Mouse (Mus musculus) right cerebral cortex, postnatal 25 days (tissue): ENCODE results near the gene Smurf2.
"Not testable (repeated sequence)": the region's sequence is repeated elsewhere in the genome, so short reads cannot be mapped to it uniquely, and the experiment has no call there.

Experiments
- DNase-seq: peaks from one replicate; pipeline ENCODE4 v3.0.0; 2022

Smurf2 gene

DNA sequence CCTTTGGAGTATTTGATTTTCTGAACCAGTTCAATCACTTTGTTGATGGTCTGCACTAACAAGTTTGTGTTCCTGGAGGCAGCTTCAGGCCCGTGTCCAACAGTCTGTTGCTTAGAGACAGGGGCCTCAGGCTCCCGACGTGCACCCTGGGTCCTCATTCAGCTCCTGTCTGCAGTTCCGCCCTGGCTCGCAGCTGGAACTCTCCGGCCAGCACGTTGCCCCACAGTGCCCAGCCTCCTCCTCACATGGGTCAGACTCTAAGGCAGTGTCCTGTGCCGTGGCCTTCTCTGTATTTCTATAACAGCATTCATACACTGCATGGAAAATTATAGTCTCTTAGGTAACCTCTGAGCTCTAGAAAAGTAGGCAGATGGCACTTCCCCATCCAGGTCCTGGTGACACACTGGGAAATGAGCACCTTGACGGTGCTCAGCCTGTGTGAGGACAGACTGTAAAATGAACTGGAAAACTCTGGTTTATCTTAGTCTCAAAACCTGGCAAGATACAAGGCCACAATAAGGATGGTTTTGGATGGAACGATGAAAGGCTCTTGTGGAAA lies 118.4 kb downstream of the Smurf2 start:
- DNase-seq: no peak

DNA sequence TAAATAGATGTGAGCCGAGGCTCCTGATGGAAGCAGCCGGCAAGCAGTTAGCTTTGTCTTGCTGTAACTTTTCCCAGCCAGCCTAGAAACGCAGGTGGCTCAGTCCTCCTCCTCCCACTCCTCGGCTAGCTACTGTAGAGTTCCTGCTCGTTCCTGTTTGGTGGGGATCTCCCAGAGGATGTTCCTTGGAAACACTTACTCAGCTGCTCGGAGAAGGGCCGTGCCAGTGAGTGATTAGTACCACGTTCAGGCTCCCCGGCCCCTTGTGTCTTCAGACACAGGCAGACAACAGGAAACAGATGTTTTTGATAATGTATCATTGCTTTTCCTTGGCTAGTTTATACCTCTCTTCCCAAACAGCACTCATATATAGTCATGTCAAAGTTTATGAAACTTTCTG lies 124.8 kb downstream of the Smurf2 start:
- DNase-seq: no peak

DNA sequence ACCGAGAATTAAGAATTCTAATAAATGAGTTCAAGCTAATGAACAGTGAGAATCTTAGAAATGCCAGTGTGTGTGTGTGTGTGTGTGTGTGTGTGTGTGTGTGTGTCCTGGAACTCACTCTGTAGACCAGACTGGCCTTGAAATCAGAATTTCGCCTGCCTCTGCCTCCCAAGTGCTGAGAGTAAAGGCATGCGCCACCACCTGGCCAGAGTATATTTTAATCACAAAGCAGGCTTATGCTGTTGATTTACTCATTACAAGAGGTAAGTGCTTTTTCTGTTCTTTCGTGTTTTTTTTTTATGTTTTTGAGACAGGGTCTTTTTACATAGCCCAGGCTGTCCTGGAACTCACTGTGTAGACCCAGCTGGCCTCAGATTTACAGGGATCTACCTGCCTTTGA lies 126.7 kb downstream of the Smurf2 start:
- DNase-seq: no peak

DNA sequence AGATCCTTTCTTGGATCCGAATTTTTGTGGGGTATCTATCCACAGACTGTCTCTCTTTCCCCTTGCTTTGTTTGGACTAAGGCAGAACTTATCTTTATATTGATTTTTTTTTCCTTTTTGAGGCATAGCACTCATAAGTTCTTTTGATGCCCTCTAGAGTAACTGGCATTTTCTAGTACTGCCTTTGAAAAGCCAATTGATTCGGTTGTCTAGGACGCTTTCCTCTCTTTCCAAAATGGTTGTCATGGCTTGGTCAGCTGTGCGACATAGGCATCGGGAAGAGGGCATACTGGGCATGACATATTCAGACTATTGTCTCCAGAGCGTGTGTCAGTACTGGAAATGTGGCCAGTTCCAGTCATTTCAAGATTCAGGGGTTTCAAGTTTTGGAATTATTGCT lies 130.9 kb downstream of the Smurf2 start:
- DNase-seq: no peak

DNA sequence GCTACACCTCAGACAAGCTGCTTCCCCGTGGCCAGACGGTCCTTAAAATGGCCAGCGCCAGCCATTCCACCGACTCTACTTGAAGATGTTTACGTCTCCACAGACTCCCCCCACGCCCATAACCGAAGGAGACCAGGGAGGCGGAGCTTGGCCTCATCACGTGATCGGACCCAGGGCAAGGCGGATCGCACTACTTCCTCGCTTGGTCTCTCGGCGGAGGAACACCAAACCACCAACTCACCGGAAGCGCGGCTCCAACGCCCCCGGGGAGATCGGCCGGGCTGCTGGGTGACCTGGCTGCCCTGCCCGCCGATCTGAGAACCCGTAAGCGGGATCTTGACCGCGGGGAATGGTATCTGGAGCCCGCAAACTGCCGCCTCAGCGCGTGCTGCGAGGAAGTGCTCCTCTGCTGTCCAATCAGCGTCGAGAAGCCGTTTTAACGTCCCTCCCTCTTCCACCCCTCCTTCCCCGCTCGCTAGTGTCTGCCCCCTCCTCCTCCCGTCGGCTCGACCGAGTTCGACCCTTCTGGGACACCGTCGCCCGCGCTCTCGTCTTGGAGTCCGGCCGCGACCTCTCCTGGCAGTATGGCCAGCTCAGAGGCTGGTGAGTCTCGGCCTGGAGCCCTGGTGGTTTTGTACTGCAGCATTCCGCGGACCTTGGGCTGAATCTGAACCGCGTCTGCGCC lies 131.6 kb downstream of the Smurf2 start, which contains the start of the genes Ddx5 and Cep95:
Gene Ddx5 (minus strand): TSS at position 411 of the 685 bp plus-strand sequence.
Gene Cep95 (plus strand): TSS at position 478 of the 685 bp plus-strand sequence.
- DNase-seq: peak; percentile 98

DNA sequence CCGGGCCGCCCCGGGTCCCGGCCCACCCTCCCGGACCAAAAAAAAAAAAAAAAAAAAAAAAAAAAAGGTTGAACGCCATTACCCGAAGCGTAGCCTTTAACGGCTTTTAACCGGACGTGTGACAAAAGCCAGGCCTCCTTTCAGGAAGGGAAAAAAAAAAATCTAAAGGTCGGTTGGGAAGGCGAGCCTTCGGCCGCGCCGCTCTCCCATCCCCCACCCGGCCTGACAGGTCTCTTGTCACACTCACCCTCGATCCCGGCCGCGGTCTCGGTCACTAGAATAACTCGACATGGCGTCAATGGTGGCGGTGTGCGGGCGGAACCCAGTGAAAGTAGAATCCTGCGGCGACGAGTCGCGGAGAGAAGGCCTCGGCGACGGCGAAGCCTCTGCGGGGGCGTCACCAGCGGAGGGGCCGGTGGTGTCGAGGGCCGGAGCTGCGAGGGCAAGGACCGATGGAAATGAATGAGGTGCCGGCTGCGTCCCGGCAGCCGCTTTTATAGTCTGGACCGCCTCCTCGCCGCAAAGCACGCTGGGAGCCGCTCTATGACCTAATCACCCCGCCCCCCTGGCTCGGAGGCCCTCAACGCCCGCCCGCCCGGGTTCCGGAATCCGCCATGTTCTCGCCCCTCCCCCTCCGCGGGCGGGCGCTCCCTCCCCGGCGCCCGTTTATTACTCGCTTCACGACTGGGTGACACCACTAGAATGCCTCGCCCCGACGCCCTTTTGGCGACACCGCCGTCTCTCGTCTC lies 132.3 kb downstream of the Smurf2 start:
- peak; percentile 97 for DNase-seq

DNA sequence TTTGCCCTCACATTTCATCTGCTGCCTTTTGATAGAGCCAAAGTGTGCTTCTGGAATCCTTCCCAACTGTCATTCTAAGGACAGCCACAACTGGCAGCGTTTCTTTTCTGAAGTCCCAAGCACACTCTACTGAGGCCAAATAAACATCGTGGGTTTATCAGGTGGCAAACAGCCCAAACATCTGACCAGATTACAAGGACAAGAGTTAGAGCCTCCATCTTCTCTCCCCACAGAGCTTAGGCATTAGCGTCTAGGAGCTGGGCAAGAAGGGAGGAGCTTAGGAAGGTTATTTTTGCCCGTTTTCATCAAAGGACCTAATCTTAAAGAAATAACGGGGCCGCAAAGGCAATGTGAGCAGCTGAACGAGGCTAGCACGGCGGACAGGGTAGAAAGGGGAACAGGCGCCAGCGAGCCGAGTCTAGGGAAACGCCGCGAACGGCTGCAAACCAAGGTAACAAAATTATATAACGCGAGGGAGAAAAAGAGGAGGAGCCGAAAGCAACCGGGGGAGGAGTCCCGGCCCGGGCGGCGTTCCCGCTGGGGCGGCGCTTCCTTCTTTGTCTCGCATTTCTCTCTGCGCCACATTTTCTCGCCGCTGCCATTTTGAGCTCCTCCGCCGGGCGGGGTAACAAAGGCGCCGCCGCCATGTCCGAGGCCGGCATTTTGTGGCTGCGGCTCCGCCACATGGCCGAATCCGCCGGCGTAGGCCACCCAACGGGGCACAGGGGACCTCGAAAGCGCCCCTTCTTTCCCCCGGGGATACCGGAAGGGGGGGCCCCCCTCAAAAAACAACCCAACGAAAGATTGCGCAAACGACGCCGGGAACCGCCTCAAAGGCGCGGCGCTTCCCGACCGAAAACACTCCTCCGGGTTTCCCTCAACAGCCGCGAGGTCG lies 133.1 kb downstream of the Smurf2 start:
- DNase-seq: peak; percentile 85

DNA sequence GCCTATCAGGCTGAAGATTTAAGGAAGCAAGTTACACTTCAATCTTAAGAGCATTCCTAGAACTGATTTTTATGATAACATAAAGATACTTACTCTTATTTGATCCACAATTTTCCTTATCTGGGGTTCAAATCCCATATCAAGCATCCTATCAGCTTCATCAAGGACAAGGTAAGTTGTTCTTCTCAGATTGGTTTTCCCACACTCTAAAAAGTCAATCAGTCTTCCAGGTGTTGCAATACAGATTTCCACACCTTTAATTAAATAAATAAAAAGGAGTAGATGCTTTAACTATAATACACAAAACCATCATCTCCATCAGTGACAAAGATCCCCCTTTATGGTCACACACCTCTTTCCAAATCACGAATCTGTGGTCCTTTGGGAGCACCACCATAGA lies 135.5 kb downstream of the Smurf2 start:
- no peak for DNase-seq

DNA sequence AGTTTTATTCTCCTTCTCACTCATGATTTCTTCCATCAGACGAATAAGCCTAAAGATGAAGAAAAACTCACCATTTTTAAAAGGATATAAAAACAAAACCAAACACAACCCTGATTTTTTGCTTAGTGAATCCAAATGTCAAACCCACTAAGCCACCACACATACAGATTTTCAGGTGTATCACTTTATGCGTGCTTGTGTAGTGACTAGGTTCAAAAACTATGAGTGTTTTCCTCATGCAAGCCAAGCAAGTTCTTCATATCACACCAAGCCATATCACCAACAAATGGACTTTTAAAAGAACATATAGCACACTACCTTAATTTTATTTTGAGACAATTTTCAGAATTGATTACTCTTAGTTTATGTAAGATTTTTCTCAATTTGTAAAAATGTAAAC lies 136.0 kb downstream of the Smurf2 start:
- DNase-seq: no peak

DNA sequence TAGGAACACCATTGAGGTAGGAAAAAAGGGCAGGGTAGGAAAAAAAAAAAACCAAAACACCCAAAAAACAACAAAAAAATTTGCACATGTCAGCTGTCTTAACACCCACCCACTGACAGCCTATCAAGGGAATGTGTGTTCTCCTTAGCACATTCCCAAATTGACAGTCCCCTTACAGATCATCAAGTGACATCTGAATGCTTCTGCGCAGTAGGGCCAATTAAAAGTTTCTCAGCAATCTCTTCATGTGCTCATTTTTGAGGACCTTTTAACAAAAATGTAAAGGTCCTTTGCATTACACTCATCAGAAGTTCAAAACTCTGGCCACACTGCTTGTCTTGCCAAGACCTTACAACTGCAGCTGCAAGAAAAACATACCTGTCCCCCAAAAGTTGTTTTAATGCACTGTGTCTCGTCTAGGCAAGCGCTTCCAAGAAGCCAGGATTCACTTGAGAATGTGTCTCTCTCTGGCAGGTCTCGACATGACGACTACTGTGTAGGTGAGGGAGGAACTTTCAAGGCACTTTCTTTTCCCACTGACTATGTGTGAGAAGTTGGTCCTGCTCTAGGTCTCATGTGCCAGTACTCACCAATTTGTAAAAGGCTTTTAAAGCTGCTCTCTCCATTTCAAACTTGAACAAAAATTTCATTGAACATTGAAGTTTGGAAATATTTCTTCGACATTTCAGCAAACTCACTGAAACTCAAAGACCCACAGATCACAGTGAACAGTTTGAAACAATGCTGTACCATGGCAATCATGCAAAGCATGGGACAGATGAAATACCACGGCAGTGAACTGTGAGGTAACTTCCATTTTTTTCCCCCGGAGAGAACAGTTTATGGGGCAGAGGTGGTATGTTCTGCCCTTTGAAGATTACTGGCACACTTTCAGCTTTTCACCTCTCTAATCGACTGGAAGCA lies 137.4 kb downstream of the Smurf2 start:
- no peak for DNase-seq

DNA sequence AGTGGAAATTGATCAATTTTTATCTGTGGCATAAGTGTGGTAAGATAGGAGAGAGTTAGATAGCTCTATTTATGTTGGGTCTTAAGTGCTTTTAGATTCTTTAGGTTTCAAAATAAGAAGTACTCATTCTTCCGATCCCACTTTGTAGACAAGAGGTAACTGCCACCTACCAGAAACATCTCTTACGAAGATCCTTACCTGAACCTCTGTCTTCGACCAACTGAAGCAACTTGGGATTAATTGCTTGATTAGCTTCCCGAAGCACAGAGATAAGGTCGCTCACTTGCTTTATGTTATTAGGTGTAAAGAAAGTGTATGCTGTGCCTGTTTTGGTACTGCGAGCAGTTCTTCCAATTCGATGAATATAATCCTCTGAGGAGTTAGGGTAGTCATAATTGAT lies 138.2 kb downstream of the Smurf2 start:
- DNase-seq: not testable (repeated sequence)

DNA sequence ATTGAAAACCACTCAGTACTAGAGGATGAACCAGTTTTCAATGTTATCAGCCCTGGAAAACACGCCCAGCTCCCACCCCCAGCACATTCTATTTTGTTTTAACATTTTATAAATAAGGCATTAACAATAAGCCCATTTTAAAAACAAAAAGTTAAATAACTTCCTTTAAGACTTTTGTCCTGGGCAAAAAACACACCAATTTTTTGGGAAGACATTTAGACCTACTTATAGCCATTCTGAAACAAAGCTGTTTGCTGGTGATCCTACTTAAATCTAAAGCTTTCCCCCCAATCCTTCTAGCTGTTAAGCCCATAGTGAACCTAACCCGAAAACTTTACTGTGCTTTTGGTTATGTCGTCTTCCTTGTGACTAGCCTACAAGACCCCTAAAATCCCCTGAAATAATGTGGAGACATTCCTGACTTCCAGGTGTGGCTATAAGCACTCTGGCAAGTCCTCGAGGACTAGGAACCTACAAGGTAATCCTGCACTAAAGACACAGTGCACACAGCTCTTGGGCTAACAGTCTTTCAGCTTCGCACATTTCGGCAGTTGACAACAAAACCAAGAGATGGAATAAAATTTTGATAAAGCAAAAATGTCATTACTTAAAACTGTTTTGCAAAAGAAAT lies 139.8 kb downstream of the Smurf2 start:
- DNase-seq: no peak

DNA sequence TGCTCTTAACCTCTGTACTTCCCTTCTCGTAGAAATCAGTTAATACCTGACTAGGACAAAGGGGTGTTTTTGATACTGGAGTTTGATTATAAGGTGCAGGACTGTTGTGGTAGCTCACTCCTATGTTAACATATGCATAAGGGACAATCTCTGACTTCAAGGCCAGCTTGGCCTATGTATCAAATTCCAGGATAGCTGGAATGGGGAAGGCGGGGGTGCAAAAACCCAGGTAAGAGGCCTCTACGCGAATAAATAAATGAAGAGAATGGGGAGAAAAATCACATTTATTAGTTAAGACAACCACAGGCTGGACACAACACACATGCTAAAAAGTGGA lies 140.5 kb downstream of the Smurf2 start:
- no peak for DNase-seq

DNA sequence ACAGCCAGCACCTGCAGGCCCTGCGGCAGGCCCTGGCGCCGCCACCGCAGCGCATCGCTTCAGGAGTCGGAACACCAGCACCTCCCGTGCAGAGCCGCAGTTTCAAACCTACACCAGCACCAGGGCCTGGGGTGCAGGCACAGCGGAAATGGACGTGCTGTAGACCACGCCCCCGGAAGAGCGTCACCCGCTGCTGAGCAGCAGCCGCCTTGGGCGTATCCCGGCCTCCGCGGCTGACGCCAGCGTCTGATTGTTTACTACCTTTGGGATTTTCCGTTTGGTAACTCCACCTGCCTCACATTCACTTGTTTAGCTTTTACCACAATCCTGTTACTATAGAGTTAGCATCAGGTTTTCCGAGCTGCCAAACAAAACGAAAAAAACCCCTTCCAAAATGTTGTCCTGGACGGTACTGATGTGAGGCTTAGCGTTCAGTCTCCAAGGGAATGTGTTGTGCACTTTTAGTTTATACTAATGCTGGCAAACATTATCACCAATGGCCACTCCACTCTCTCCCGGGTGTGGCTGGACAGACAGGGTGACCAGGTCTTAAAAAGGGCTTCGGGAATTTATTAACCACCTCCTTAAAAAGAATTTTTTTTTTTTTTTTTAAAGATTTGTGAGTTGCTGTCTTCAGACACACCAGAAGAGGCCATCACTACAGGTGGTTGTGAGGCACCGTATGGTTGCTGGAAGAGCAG lies 141.0 kb downstream of the Smurf2 start, which contains the start of gene Polg2:
Gene Polg2 (minus strand): TSS at position 150 of the 701 bp plus-strand sequence.
- DNase-seq: peak; percentile 91

DNA sequence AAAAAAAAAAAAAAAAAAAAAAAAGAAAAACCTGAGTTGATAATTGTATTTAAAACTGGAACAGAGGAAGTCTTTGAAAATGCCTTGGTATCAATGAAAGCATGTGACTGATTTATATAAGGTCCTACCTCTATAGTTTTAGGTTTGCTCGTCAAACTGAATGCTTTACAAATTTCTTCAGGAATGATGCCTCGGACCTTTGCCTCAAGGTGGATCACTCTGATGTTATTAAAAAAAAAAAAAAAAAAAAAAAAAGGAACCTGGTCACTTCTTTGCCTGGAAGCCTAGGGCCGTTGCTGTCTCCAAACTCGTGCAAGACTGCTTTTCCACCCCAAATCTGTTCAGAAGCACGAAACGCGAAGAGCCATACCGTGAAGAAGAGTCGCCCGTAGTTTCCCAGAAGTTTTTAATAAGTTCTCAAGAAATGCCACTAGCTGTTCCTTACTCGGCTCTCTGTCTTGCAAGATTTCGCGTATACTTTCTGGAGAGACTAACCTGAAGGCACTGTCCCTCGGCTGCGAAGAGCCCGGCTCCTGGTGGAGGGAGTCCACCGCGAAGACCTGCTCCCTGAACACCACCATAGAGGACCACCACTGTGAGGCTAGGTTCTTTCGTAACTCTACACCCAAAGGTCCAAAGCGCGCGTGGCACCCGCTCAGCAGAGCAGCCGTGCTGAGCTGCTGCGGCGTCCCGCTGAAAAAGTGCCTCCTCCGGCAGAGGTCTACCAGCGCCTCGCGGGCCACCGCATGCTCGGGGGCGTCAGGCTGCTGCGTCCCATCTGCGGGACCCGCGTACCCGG lies 141.7 kb downstream of the Smurf2 start:
- no peak for DNase-seq

DNA sequence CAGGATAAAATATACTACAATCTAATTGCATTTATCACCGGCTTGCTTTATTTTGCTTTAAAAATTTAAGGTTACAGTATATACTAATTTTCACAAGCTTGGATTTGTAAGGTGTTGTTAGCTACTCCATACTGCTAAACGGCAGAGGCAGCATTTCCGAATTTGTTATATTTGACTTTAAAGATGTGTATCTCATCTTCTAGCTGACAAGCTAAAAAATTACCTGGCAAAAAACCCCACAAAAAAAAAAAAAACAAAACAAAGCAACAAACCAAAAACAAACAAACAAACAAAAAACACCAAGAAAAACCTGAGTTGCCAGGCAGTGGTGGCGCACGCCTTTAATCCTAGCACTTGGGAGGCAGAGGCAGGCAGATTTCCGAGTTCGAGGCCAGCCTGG lies 142.4 kb downstream of the Smurf2 start:
- DNase-seq: no peak

DNA sequence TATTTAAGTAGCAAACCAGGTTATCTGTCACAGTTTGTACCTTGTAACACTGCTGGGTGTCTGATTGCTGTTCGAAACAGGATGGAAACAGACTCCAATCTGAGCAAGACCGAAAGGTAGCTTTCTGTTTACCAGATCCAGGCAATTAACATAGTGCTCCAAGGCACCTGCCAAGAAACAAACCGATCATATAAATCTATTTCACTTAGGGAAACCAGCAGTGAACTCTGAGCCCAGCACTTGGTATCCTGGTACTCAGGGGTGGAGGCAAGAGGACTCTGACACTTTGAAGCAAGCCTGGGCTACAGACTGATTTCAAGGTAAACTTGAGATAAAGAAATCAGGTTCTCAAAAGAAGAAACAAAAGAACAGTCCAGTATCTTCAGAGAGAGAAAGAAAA lies 143.1 kb downstream of the Smurf2 start:
- no peak for DNase-seq

DNA sequence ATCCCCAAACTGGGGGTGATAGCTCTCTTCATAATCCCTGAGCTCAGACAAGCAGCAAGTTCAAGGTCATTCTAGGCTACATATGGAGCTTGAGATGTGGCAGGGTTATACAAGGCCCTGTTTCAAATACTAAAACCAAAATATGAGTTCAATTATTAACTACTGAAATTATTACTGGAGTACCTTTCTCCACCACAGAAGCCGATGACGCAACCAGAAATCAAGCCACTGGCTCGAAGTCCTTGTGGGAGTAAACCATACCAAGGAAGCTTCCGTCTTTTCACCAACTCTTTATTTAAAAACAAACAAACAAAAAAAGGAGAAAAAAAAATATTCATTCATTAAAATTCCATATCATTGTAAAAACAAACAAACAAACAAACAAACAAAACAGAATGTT lies 143.6 kb downstream of the Smurf2 start:
- no peak for DNase-seq

DNA sequence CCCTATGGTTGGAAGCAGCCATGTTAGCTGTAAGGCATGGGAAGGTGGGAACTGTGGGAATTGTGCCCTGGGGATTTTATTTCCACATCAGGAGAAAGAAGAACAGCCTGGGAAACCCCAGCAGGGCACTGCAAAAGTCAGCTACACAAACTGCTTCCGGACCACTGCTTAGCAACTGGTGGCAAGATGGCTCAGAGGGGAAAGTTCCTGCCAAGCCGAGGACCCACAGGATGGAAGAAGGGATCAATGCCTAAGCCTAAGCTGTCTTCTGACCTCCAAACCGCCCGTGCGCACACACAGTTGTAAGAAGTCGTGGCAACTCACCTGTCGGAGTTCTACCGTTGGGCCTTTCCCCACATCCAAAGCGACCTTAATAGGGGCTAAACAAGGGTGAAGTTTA lies 147.5 kb downstream of the Smurf2 start:
- no peak for DNase-seq
